9 mouse cellular contexts compared by ENCODE assay signal in the genomic region with DNA sequence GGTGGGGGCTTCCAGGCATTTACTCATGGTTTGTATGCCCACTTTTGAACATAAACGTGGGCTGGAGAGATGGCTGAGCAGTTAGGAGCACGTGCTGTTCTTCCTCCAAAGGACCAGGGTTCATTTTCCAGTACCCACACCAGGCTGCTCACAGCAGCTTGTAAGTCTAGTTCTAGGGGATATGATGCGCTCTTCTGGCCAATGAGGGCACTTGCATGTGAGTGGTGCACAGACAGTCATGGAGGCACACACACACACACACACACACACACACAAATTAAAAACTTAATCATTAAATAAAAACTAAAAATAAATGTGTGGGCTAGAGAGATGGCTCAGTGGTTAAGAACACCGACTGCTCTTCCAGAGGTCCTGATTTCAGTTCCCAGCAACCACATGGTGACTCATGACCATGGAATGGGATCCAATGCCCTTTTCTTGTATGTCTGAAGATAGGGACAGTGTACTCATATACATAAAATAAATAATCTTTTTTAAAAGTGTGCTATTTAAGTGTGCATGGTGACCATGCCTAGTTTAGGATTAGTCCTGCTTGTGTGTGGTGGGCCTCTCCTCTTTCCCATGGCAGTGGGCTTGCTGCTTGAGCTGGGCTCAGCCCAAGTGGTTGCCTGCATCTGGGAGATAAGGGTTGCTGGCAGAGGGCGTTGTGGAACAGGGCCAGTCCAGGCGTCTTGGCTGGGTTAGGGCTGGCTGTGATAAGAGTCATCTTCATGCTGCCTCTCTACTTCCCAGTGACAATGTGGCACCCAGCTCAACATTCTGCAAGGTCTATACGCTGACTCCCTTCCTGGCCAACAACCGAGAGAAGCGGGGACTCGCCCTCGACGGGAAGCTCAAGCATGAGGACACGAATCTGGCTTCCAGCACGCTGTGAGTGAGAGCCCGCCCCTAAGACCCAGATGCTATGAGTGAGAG. TPM values are rescaled to one million over a fixed set of nuclear protein-coding genes. Genes with fewer than 3 reads are reported as not detected.
DNase-seq lines count a peak whose midpoint lies in the region; ATAC-seq and TF ChIP-seq lines count a peak whose summit lies in the region.
"Had no signal": no experiment of that assay in that cellular context is flagged by ENCODE, and none has a peak within 500 bp of the region (broad histone marks: within the 10 kb centered on the region; RNA-seq: fewer than 3 reads in every experiment).

No protein-coding gene starts in this region.

- H3K9ac ChIP-seq in midbrain, postnatal 0 days (replicated peaks; ENCODE audit: low read length, poor library complexity, severe bottlenecking) = no peak overlapping the region
- no peak overlapping the region for H3K9ac ChIP-seq in midbrain, embryonic 14.5 days (replicated peaks; ENCODE audit: low read length)
- peak overlapping the region; percentile 85 for H3K9ac ChIP-seq in liver, embryonic 11.5 days (ENCODE audit: low read depth, low read length)

- H3K4me3 ChIP-seq in midbrain, postnatal 0 days (ENCODE audit: low read depth, low read length) = no peak overlapping the region
- H3K4me3 ChIP-seq in midbrain, embryonic 14.5 days (replicated peaks; ENCODE audit: low read depth, low read length) = no peak overlapping the region
- H3K4me3 ChIP-seq in liver, embryonic 11.5 days (ENCODE audit: low read depth, low read length) = peak overlapping the region; percentile 65
- H3K4me3 ChIP-seq in left cerebral cortex, adult 2 months = no peak overlapping the region

- DNase-seq in adrenal gland, adult 2 months = peak; percentile 35
- DNase-seq in adrenal gland, postnatal 4 days (ENCODE audit: low spot score in 2 of 2) = no peak
- no peak for DNase-seq in midbrain, postnatal 0 days (ENCODE audit: low spot score)
- DNase-seq in midbrain, embryonic 14.5 days = no peak
- DNase-seq in liver, embryonic 11.5 days (ENCODE audit: low spot score) = peak; percentile 69
- DNase-seq in left cerebral cortex, adult 2 months (ENCODE audit: extremely low spot score in 1 of 2, low spot score in 2 of 2) = no peak
- DNase-seq in left cerebral cortex, adult 9 months (ENCODE audit: low spot score in 2 of 2) = no peak
- DNase-seq in cerebellum, adult 18-20 months = no peak

- no peak for ATAC-seq in midbrain, postnatal 0 days (ENCODE audit: low FRiP score)
- ATAC-seq in midbrain, embryonic 14.5 days (ENCODE audit: low FRiP score, low TSS enrichment) = no peak
- peak; percentile 93 for ATAC-seq in liver, embryonic 11.5 days (replicated peaks; ENCODE audit: low FRiP score)
- ATAC-seq: midbrain, embryonic 16.5 days had no signal

- no peak overlapping the region for H3K27ac ChIP-seq in midbrain, postnatal 0 days (ENCODE audit: low read depth, low read length)
- H3K27ac ChIP-seq in midbrain, embryonic 14.5 days (replicated peaks; ENCODE audit: low read depth, low read length) = no peak overlapping the region
- peak overlapping the region; percentile 99 for H3K27ac ChIP-seq in liver, embryonic 11.5 days (ENCODE audit: low read depth, low read length)
- H3K27ac ChIP-seq in left cerebral cortex, adult 2 months = no peak overlapping the region

- H3K9me3 ChIP-seq in midbrain, postnatal 0 days (ENCODE audit: low read length) = no peaks in the 10 kb centered on the region
- H3K9me3 ChIP-seq in midbrain, embryonic 14.5 days (ENCODE audit: control insufficient read depth, low read length) = no peaks in the 10 kb centered on the region
- H3K9me3 ChIP-seq in liver, embryonic 11.5 days (ENCODE audit: control insufficient read depth, low read length) = no peaks in the 10 kb centered on the region

- 0 out of 2 replicates have a peak, but pooled peaks have one; percentile 4 for TF ChIP-seq CTCF in midbrain, postnatal 0 days (IDR thresholded peaks at IDR 0.05)
- no peak for TF ChIP-seq CTCF in left cerebral cortex, adult 2 months (IDR thresholded peaks at IDR 0.05)

- no peak overlapping the region for H3K4me2 ChIP-seq in midbrain, postnatal 0 days (ENCODE audit: low read depth, low read length, poor library complexity, severe bottlenecking)
- no peak overlapping the region for H3K4me2 ChIP-seq in midbrain, embryonic 14.5 days (ENCODE audit: low read length)
- H3K4me2 ChIP-seq in liver, embryonic 11.5 days = peak overlapping the region; percentile 69

- H3K36me3 ChIP-seq in midbrain, postnatal 0 days (ENCODE audit: insufficient read depth, low read length) = peaks cover 77% of the 10 kb centered on the region
- H3K36me3 ChIP-seq in midbrain, embryonic 14.5 days (ENCODE audit: control insufficient read depth, insufficient read depth, low read length) = peaks cover 82% of the 10 kb centered on the region
- H3K36me3 ChIP-seq in liver, embryonic 11.5 days (ENCODE audit: control insufficient read depth, insufficient read depth, low read length) = peaks cover 34% of the 10 kb centered on the region

- 85% methylated on average over 15 of the region's 15 CpGs for WGBS in midbrain, postnatal 0 days
- WGBS in midbrain, embryonic 14.5 days = 91% methylated on average over 15 of the region's 15 CpGs
- 50% methylated on average over 15 of the region's 15 CpGs for WGBS in liver, embryonic 11.5 days

- intact Hi-C loops in left cerebral cortex, adult 2 months (cut with DNase I) = loop anchor here (5.0 kb wide), 1 partner anchor 37 kb away; no protein-coding TSS in a partner anchor

- no peaks in the 10 kb centered on the region for H3K4me1 ChIP-seq in midbrain, postnatal 0 days (ENCODE audit: insufficient read depth, low read length)
- no peaks in the 10 kb centered on the region for H3K4me1 ChIP-seq in midbrain, embryonic 14.5 days (ENCODE audit: control insufficient read depth, insufficient read depth, low read length)
- H3K4me1 ChIP-seq in liver, embryonic 11.5 days (replicated peaks; ENCODE audit: control insufficient read depth, insufficient read depth, low read length) = peaks cover 46% of the 10 kb centered on the region

- H3K27me3 ChIP-seq in midbrain, postnatal 0 days (ENCODE audit: insufficient read depth, low read length) = no peaks in the 10 kb centered on the region
- H3K27me3 ChIP-seq in midbrain, embryonic 14.5 days (ENCODE audit: control insufficient read depth, insufficient read depth, low read length) = no peaks in the 10 kb centered on the region
- no peaks in the 10 kb centered on the region for H3K27me3 ChIP-seq in liver, embryonic 11.5 days (replicated peaks; ENCODE audit: control insufficient read depth, insufficient read depth, low read length)

RNA-seq across cellular contexts. Expression of a gene that starts 32.8 kb away (rescaled TPM):
- 10 to 100 TPM; 21.6 to 25.3 TPM for total RNA-seq in adrenal gland, adult 2 months (2021)
- 71.2 and 81.0 TPM in 2 replicates for polyA plus RNA-seq in adrenal gland, adult 2 months (2012; rRNA removed)
- total RNA-seq in adrenal gland, postnatal 4 days (2021) = 10 to 100 TPM; 12.7 to 14.2 TPM
- 2.8 and 4.5 TPM in 2 replicates for total RNA-seq in midbrain, postnatal 0 days (2014; rRNA removed)
- polyA plus RNA-seq in midbrain, postnatal 0 days (2015; fragmentation: Nextera tagmentation; extraction: Ambion mirVana) = 1.7 and 2.3 TPM in 2 replicates
- polyA plus RNA-seq in midbrain, embryonic 14.5 days (2014; fragmentation: Nextera tagmentation; extraction: Ambion mirVana) = 1.2 and 1.6 TPM in 2 replicates
- polyA plus RNA-seq in liver, embryonic 11.5 days (2014; fragmentation: Nextera tagmentation; extraction: Ambion mirVana) = 0.53 and 0.78 TPM in 2 replicates
- 1 to 10 TPM; 3.4 to 4.5 TPM for total RNA-seq in left cerebral cortex, adult 2 months (2021)

RNA-seq across cellular contexts. Expression of a gene that starts 58.9 kb away (rescaled TPM):
- 10 to 100 TPM; 38.7 to 62.2 TPM for total RNA-seq in adrenal gland, adult 2 months (2021)
- 19.0 and 19.3 TPM in 2 replicates for polyA plus RNA-seq in adrenal gland, adult 2 months (2012; rRNA removed)
- total RNA-seq in adrenal gland, postnatal 4 days (2021) = 10 to 100 TPM; 74.9 to 76.9 TPM
- 118 and 163 TPM in 2 replicates for total RNA-seq in midbrain, postnatal 0 days (2014; rRNA removed)
- 14.2 and 15.0 TPM in 2 replicates for polyA plus RNA-seq in midbrain, postnatal 0 days (2015; fragmentation: Nextera tagmentation; extraction: Ambion mirVana)
- 10.3 and 13.3 TPM in 2 replicates for polyA plus RNA-seq in midbrain, embryonic 14.5 days (2014; fragmentation: Nextera tagmentation; extraction: Ambion mirVana)
- polyA plus RNA-seq in liver, embryonic 11.5 days (2014; fragmentation: Nextera tagmentation; extraction: Ambion mirVana) = 27.9 and 28.9 TPM in 2 replicates
- total RNA-seq in left cerebral cortex, adult 2 months (2021) = 100 to 1,000 TPM; 193 to 197 TPM

Comparison
In these comparisons a context has a peak if more than half of its experiments do, and no peak if none do; other contexts are left out.
1. DNase-seq: peak in adrenal gland, adult 2 months (single experiment) and liver, embryonic 11.5 days (single experiment); none in adrenal gland, postnatal 4 days (0 of 2), midbrain, postnatal 0 days (single experiment), midbrain, embryonic 14.5 days (single experiment), left cerebral cortex, adult 2 months (0 of 2), left cerebral cortex, adult 9 months (0 of 2) and cerebellum, adult 18-20 months (0 of 2).